Mouse (Mus musculus) cortical plate, adult 2 months (tissue): ENCODE measurements around the gene Mapk13.

Experiments used
- CTCF ChIP-seq: fragments of 200-500 bp; IDR thresholded peaks from 2 replicates; pipeline ENCODE4 v1.5.1; 2011; ENCODE audit warnings: mild to moderate bottlenecking, control low read depth, low read length; ENCODE audit not compliant: insufficient read depth; ENCODE audit errors: extremely low read depth
- POLR2A ChIP-seq: fragments of 200-500 bp; IDR thresholded peaks from 2 replicates; pipeline ENCODE4 v1.6.1; 2011; ENCODE audit warnings: mild to moderate bottlenecking, low read length, control low read depth; ENCODE audit not compliant: insufficient read depth; ENCODE audit errors: extremely low read depth

GRCm38 (mm10) chr17:28787507-28787906 lies 18.4 kb downstream of the Mapk13 start:
- TF ChIP-seq POLR2A (no peak), CTCF (no peak)
